Comparison of ENCODE assay signal across 10 mouse cellular contexts in the genomic region with DNA sequence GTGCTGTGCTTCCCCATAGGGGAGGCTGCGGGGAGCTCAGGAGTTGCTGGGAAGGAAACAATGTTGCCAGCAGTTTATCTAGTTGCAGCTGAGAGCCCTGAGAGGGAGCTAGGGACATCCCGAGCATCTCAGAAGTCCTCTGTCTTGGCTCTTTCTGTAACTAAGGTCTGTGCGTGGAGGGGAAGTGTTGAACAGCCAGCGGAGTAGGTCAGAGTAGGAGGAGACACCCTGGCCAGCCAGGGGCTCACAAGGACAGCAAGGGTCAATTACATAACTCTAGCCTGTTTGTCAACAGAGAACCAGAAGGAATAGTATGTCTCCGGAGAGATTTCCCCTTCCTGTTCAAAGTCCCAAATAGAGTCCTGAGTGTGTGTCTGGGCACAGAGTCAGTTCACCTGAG. TPM values are rescaled to one million over a fixed set of nuclear protein-coding genes. Genes with fewer than 3 reads are reported as not detected.
DNase-seq lines count a peak whose midpoint lies in the region; ATAC-seq and TF ChIP-seq lines count a peak whose summit lies in the region.
"Had no signal": no experiment of that assay in that cellular context is flagged by ENCODE, and none has a peak within 500 bp of the region (broad histone marks: within the 10 kb centered on the region; RNA-seq: fewer than 3 reads in every experiment).

No protein-coding gene starts in this region.

- H3K9ac ChIP-seq in heart, adult 2 months (ENCODE audit: low read depth, low read length) = no peak overlapping the region
- H3K9ac ChIP-seq in heart, postnatal 0 days (replicated peaks; ENCODE audit: low read depth, low read length) = no peak overlapping the region

- peak in 1 of 2 experiments; percentile 55 for DNase-seq in heart, adult 2 months
- no peak for DNase-seq in heart, postnatal 4 days
- DNase-seq in testis, postnatal 14 days (ENCODE audit: low spot score) = peak; percentile 81
- no peak for DNase-seq in testis, postnatal 10 days (ENCODE audit: low spot score)
- DNase-seq in heart, postnatal 0 days (ENCODE audit: low spot score) = peak; percentile 24
- no peak for DNase-seq in right cerebral cortex, postnatal 4 days
- no peak for DNase-seq in cerebellum, postnatal 4 days (ENCODE audit: low spot score in 2 of 2)
- DNase-seq: thymus, postnatal 36 days had no signal

- no peak for ATAC-seq in heart, postnatal 0 days (ENCODE audit: insufficient read depth, low read depth)
- ATAC-seq: hindbrain, postnatal 0 days had no signal

- H3K9me3 ChIP-seq in heart, postnatal 0 days (replicated peaks; ENCODE audit: control insufficient read depth, low read length) = no peaks in the 10 kb centered on the region

- no peaks in the 10 kb centered on the region for H3K79me2 ChIP-seq in heart, adult 2 months (replicated peaks; ENCODE audit: control insufficient read depth, insufficient read depth, low read length)

- H3K27me3 ChIP-seq in heart, adult 2 months (ENCODE audit: control insufficient read depth, insufficient read depth, low read length) = no peaks in the 10 kb centered on the region
- no peaks in the 10 kb centered on the region for H3K27me3 ChIP-seq in heart, postnatal 0 days (ENCODE audit: control insufficient read depth, insufficient read depth, low read length)

- intact Hi-C loops in heart, adult 2 months (cut with DNase I) = no loop called here

- no peak overlapping the region for H3K4me3 ChIP-seq in heart, adult 2 months
- H3K4me3 ChIP-seq in heart, postnatal 0 days (ENCODE audit: low read depth, low read length) = no peak overlapping the region

- 15% methylated on average over 5 of the region's 5 CpGs for WGBS in heart, adult 2 months
- 26% methylated on average over 5 of the region's 5 CpGs for WGBS in heart, postnatal 0 days

- peak overlapping the region; percentile 45 for H3K27ac ChIP-seq in heart, adult 2 months
- peak overlapping the region; percentile 67 for H3K27ac ChIP-seq in heart, postnatal 0 days (ENCODE audit: low read depth)
- H3K27ac ChIP-seq: hindbrain, postnatal 0 days had no signal

- TF ChIP-seq POLR2A in heart, adult 2 months (IDR thresholded peaks at IDR 0.05; ENCODE audit: insufficient read depth, low read depth, low read length) = no peak

- TF ChIP-seq EP300 in heart, adult 2 months (IDR thresholded peaks at IDR 0.05; ENCODE audit: insufficient read depth, low read depth, low read length) = peak; percentile 64; the same call in 1 of the 2 replicates
- TF ChIP-seq EP300 in heart, postnatal 0 days (IDR thresholded peaks at IDR 0.05; ENCODE audit: low read depth) = no peak

- peaks cover 31% of the 10 kb centered on the region for H3K4me1 ChIP-seq in heart, adult 2 months (ENCODE audit: control insufficient read depth, insufficient read depth, low read length)
- H3K4me1 ChIP-seq in heart, postnatal 0 days (ENCODE audit: control insufficient read depth, insufficient read depth) = peaks cover 65% of the 10 kb centered on the region

- peaks cover 3% of the 10 kb centered on the region; the same call in 1 of the 2 replicates for H3K36me3 ChIP-seq in heart, adult 2 months (ENCODE audit: control insufficient read depth, insufficient read depth, low read length)
- no peaks in the 10 kb centered on the region; the same call in 1 of the 2 replicates for H3K36me3 ChIP-seq in heart, postnatal 0 days (replicated peaks; ENCODE audit: control insufficient read depth, insufficient read depth, low read length)

- no peak for TF ChIP-seq CTCF in heart, adult 2 months (IDR thresholded peaks at IDR 0.05)
- no peak for TF ChIP-seq CTCF in heart, postnatal 0 days (IDR thresholded peaks at IDR 0.05; ENCODE audit: low read depth)

- no peak overlapping the region for H3K4me2 ChIP-seq in heart, postnatal 0 days (ENCODE audit: low read depth, low read length)
- H3K4me2 ChIP-seq: liver, embryonic 11.5 days had no signal

RNA-seq across cellular contexts. Expression of gene Umps, which starts 34.7 kb away (rescaled TPM):
- total RNA-seq in heart, adult 2 months (2021) = 1 to 10 TPM; 7.9 to 8.4 TPM
- polyA plus RNA-seq in heart, adult 2 months (2012; rRNA removed) = 3.8 and 5.5 TPM in 2 replicates
- 10 to 100 TPM; 17.0 to 18.1 TPM for total RNA-seq in heart, postnatal 4 days (2021)
- total RNA-seq in heart, postnatal 0 days (2014; rRNA removed; ENCODE audit: low replicate concordance) = 14.3 and 15.0 TPM in 2 replicates
- 12.5 and 12.6 TPM in 2 replicates for polyA plus RNA-seq in heart, postnatal 0 days (2015; fragmentation: Nextera tagmentation; extraction: Ambion mirVana)

Comparison
In these comparisons a context has a peak if more than half of its experiments do, and no peak if none do; other contexts are left out.
1. DNase-seq: peak in testis, postnatal 14 days (single experiment) and heart, postnatal 0 days (single experiment); none in heart, postnatal 4 days (single experiment), testis, postnatal 10 days (single experiment), right cerebral cortex, postnatal 4 days (single experiment) and cerebellum, postnatal 4 days (0 of 2).